Mouse (Mus musculus): ENCODE results near the gene Acbd3. TPM values are rescaled to one million over a fixed set of nuclear protein-coding genes. Genes with fewer than 3 reads are reported as not detected.

Gene Acbd3
- polyA plus RNA-seq, 1 experiment from 2014 or later = 24.5 TPM

- no peak for DNase-seq (ENCODE audit: low spot score)
- WGBS = 74% methylated on average over 5 of the region's 5 CpGs
- no peak overlapping the region for H3K27ac ChIP-seq
- H3K27me3 ChIP-seq (ENCODE audit: insufficient read depth, poor library complexity, severe bottlenecking) = peaks cover 32% of the 10 kb centered on the region
- no peaks in the 10 kb centered on the region for H3K36me3 ChIP-seq
- no peaks in the 10 kb centered on the region for H3K9me3 ChIP-seq
- H3K4me1 ChIP-seq = peaks cover 31% of the 10 kb centered on the region
- no peak overlapping the region for H3K4me3 ChIP-seq
These were observed 39.5 kb downstream of the Acbd3 start for GRCm38 (mm10) chr1:180765393-180765792.

DNA sequence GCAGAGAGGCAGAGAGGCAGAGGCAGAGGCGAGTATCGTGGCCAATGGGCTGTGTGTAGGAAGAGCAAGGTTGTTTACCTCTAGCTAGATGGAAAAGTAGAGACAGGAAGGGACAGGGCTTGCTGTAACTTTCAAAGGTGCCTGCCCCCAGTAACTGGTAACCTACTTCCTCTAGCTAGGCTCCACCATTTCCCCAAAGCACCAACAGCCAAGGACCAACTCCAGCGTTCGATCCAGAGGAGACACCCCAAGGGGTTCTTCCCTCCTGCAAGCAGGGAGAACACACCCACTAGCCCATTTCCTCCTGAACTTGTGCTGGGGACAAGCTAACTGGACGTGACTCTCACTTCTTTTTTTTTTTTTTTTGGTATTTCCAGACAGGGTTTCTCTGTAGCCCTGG is 40.7 kb downstream of the Acbd3 start:
- H3K27ac ChIP-seq = no peak overlapping the region
- DNase-seq (ENCODE audit: low spot score) = no peak
- WGBS = 51% methylated on average over 5 of the region's 5 CpGs
- no peaks in the 10 kb centered on the region for H3K36me3 ChIP-seq
- no peaks in the 10 kb centered on the region for H3K9me3 ChIP-seq
- peaks cover 31% of the 10 kb centered on the region for H3K4me1 ChIP-seq
- H3K27me3 ChIP-seq (ENCODE audit: insufficient read depth, poor library complexity, severe bottlenecking) = peaks cover 32% of the 10 kb centered on the region
- no peak overlapping the region for H3K4me3 ChIP-seq

- Histone ChIP-seq H3K27ac (peak overlapping the region; percentile 90), H3K27me3 (ENCODE audit: insufficient read depth, poor library complexity, severe bottlenecking) (peaks cover 20% of the 10 kb centered on the region), H3K9me3 (no peaks in the 10 kb centered on the region), H3K36me3 (no peaks in the 10 kb centered on the region), H3K4me3 (peak overlapping the region; percentile 71), H3K4me1 (peaks cover 26% of the 10 kb centered on the region)
- WGBS = 15% methylated on average over 10 of the region's 10 CpGs
- no peak for DNase-seq (ENCODE audit: low spot score)
These were observed 41.9 kb downstream of the Acbd3 start for GRCm38 (mm10) chr1:180767541-180768333.

GRCm38 (mm10) chr1:180768334-180769168 is 42.7 kb downstream of the Acbd3 start:
- Histone ChIP-seq H3K27me3 (ENCODE audit: insufficient read depth, poor library complexity, severe bottlenecking) (peaks cover 12% of the 10 kb centered on the region), H3K4me3 (peak overlapping the region; percentile 71), H3K9me3 (no peaks in the 10 kb centered on the region), H3K36me3 (no peaks in the 10 kb centered on the region), H3K27ac (peak overlapping the region; percentile 90), H3K4me1 (peaks cover 20% of the 10 kb centered on the region)
- peak; percentile 92 for DNase-seq (ENCODE audit: low spot score)
- 4% methylated on average over 37 of the region's 37 CpGs for WGBS

GRCm38 (mm10) chr1:180771306-180771705 is 45.5 kb downstream of the Acbd3 start:
- Histone ChIP-seq H3K4me3 (no peak overlapping the region), H3K36me3 (no peaks in the 10 kb centered on the region), H3K27me3 (ENCODE audit: insufficient read depth, poor library complexity, severe bottlenecking) (peaks cover 8% of the 10 kb centered on the region; the same call in 1 of the 2 replicates), H3K4me1 (peaks cover 30% of the 10 kb centered on the region), H3K27ac (no peak overlapping the region), H3K9me3 (peaks cover 4% of the 10 kb centered on the region; the same call in 1 of the 2 replicates)
- 62% methylated on average over 5 of the region's 5 CpGs for WGBS
- no peak for DNase-seq (ENCODE audit: low spot score)

- Histone ChIP-seq H3K4me1 (peaks cover 34% of the 10 kb centered on the region), H3K27me3 (ENCODE audit: insufficient read depth, poor library complexity, severe bottlenecking) (peaks cover 6% of the 10 kb centered on the region; the same call in 1 of the 2 replicates), H3K36me3 (no peaks in the 10 kb centered on the region), H3K4me3 (no peak overlapping the region), H3K9me3 (peaks cover 4% of the 10 kb centered on the region; the same call in 1 of the 2 replicates), H3K27ac (no peak overlapping the region)
- no peak for DNase-seq (ENCODE audit: low spot score)
- WGBS = 45% methylated on average over 4 of the region's 4 CpGs
These were observed 45.9 kb downstream of the Acbd3 start for GRCm38 (mm10) chr1:180771722-180772121.

DNA sequence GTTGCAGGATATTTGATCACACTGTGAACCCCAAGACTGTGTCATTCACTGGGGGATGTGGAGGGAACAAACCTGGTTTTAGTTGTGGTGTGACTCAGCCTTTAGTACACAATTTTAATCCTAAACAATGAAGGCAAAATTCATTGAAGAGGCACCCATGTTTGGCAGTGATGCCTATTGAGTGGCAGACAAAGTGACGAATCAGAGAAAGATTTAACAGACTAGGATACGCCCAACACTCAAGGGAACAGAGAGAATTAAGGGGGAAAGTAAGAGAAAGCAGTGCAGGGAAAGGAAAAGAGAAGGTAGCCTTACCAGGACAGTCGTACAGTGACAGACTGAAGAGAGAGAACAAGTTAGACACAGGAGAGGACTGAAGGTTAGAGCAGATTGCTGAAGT is 46.4 kb downstream of the Acbd3 start:
- DNase-seq (ENCODE audit: low spot score) = no peak
- H3K9me3 ChIP-seq = peaks cover 4% of the 10 kb centered on the region; the same call in 1 of the 2 replicates
- peaks cover 40% of the 10 kb centered on the region for H3K4me1 ChIP-seq
- no peaks in the 10 kb centered on the region for H3K36me3 ChIP-seq
- WGBS = 82% methylated on average over 3 of the region's 3 CpGs
- peaks cover 6% of the 10 kb centered on the region; the same call in 1 of the 2 replicates for H3K27me3 ChIP-seq (ENCODE audit: insufficient read depth, poor library complexity, severe bottlenecking)
- H3K4me3 ChIP-seq = no peak overlapping the region
- no peak overlapping the region for H3K27ac ChIP-seq

DNA sequence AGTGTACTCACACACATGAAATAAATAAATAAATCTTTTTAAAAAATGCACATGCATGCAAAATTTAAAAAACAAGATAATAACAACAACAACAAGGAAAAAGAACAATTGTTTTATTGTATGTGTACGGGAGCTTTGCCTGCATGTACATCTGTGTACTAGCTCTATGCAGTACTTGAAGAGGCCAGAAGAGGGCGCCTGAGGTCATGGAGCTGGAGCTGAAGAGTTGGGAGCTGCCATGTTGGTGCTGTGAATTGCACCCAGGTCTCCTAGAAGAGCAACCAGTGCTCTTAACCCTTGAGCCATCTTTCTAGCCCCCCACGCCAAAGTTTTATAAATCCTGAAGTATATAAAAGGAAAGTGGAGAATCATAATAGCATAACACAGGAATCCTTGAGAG is 48.8 kb downstream of the Acbd3 start:
- no peak overlapping the region for H3K27ac ChIP-seq
- H3K4me3 ChIP-seq = no peak overlapping the region
- no peaks in the 10 kb centered on the region for H3K36me3 ChIP-seq
- 63% methylated on average over 3 of the region's 3 CpGs for WGBS
- H3K9me3 ChIP-seq = peaks cover 4% of the 10 kb centered on the region; the same call in 1 of the 2 replicates
- H3K4me1 ChIP-seq = peaks cover 29% of the 10 kb centered on the region
- DNase-seq (ENCODE audit: low spot score) = no peak
- H3K27me3 ChIP-seq (ENCODE audit: insufficient read depth, poor library complexity, severe bottlenecking) = peaks cover 4% of the 10 kb centered on the region; the same call in 1 of the 2 replicates

- no peaks in the 10 kb centered on the region for H3K36me3 ChIP-seq
- no peak for DNase-seq (ENCODE audit: low spot score)
- 81% methylated on average over 10 of the region's 10 CpGs for WGBS
- H3K4me1 ChIP-seq = peaks cover 29% of the 10 kb centered on the region
- H3K9me3 ChIP-seq = peaks cover 4% of the 10 kb centered on the region; the same call in 1 of the 2 replicates
- H3K4me3 ChIP-seq = no peak overlapping the region
- H3K27me3 ChIP-seq (ENCODE audit: insufficient read depth, poor library complexity, severe bottlenecking) = 0 out of 2 replicates have a peak, but pooled peaks cover under 1% of the 10 kb centered on the region
- peak overlapping the region; percentile 97; the same call in 1 of the 2 replicates for H3K27ac ChIP-seq
These were observed 49.5 kb downstream of the Acbd3 start for GRCm38 (mm10) chr1:180775317-180775716.

GRCm38 (mm10) chr1:180775849-180776493 is 50.1 kb downstream of the Acbd3 start:
- peak overlapping the region; percentile 97; the same call in 1 of the 2 replicates for H3K27ac ChIP-seq
- peaks cover 29% of the 10 kb centered on the region for H3K4me1 ChIP-seq
- WGBS = 62% methylated on average over 6 of the region's 6 CpGs
- no peak for DNase-seq (ENCODE audit: low spot score)
- 0 out of 2 replicates have a peak, but pooled peaks cover 4% of the 10 kb centered on the region for H3K27me3 ChIP-seq (ENCODE audit: insufficient read depth, poor library complexity, severe bottlenecking)
- no peak overlapping the region for H3K4me3 ChIP-seq
- no peaks in the 10 kb centered on the region for H3K36me3 ChIP-seq
- peaks cover 4% of the 10 kb centered on the region; the same call in 1 of the 2 replicates for H3K9me3 ChIP-seq

DNA sequence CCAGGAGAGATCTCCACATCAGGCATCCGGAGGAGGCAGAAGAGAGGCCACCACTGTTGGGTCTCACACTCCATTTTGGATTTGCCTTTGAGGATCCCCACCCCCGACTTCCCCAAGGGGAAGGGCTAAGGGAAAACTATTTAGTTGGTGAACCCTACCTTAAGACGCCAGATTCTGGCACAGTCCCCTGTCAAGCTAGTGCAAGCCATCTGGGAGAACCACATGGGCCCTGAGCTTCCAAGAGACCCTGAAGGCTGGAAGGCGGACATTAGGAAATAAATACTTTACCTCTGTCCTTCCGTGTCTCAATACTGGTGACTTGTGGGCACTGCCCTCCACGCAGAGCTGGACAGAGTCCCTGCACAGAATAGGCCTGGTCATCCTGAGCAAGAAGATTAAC is 50.7 kb downstream of the Acbd3 start:
- peak overlapping the region; percentile 97 for H3K27ac ChIP-seq
- H3K36me3 ChIP-seq = no peaks in the 10 kb centered on the region
- H3K27me3 ChIP-seq (ENCODE audit: insufficient read depth, poor library complexity, severe bottlenecking) = 0 out of 2 replicates have a peak, but pooled peaks cover 4% of the 10 kb centered on the region
- 86% methylated on average over 6 of the region's 6 CpGs for WGBS
- DNase-seq (ENCODE audit: low spot score) = no peak
- H3K9me3 ChIP-seq = peaks cover 4% of the 10 kb centered on the region; the same call in 1 of the 2 replicates
- peaks cover 29% of the 10 kb centered on the region for H3K4me1 ChIP-seq
- no peak overlapping the region for H3K4me3 ChIP-seq

DNA sequence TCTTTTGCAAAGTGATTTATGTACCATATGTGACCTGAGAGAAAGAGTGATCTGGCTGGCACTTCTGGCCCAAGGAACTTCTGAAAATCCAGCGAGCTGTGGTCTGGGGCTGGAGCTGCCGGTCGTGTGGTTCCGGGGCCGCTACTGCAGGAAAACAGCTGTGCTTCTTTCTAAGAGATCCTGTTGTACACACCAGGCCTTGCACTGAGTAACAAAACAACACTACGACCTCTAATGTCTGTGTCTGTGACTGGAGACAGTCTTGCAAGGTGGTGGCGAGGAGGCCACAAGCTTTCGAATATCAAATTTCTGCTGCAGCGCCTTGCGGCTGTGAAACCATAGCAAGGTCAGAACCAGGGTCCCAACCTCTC is 51.4 kb downstream of the Acbd3 start:
- 0 out of 2 replicates have a peak, but pooled peaks cover 4% of the 10 kb centered on the region for H3K27me3 ChIP-seq (ENCODE audit: insufficient read depth, poor library complexity, severe bottlenecking)
- peak overlapping the region; percentile 77 for H3K4me3 ChIP-seq
- H3K36me3 ChIP-seq = no peaks in the 10 kb centered on the region
- H3K4me1 ChIP-seq = peaks cover 32% of the 10 kb centered on the region
- 11% methylated on average over 10 of the region's 10 CpGs for WGBS
- peak overlapping the region; percentile 97 for H3K27ac ChIP-seq
- peaks cover 4% of the 10 kb centered on the region; the same call in 1 of the 2 replicates for H3K9me3 ChIP-seq
- no peak for DNase-seq (ENCODE audit: low spot score)

All from heart, embryonic 10.5 days (tissue).